Mouse (Mus musculus): ENCODE measurements at regions not wholly inside any gene's neighbourhood (a gene's known extent, or its start where the extent isn't known, plus 50 kb on each side); places are given as distances from the start of the nearest gene placed in this dataset.

- DNase-seq (ENCODE audit: low spot score) = peak; percentile 41
Observed at GRCm38 (mm10) chrX:44228847-44229246, 139.3 kb downstream of the Dcaf12l2 start.

Data from testis, postnatal 10 days (tissue).